Mouse (Mus musculus) embryonic fibroblast, embryonic 13.5 days (primary cell): ENCODE data around the gene Ankrd60. TPM values are rescaled to one million over a fixed set of nuclear protein-coding genes. Genes with fewer than 3 reads are reported as not detected.

ENCODE experiments used
- H3K27ac ChIP-seq: 2 replicates; pipeline ENCODE4 v1.5.1; 2012; ENCODE audit warnings: low read length, control low read depth, inconsistent platforms; ENCODE audit not compliant: insufficient read depth
- H3K4me1 ChIP-seq: 2 replicates; pipeline ENCODE4 v1.6.1; 2011; ENCODE audit warnings: low read length; ENCODE audit not compliant: control insufficient read depth, insufficient read depth
- H3K4me3 ChIP-seq: 2 replicates; pipeline ENCODE4 v1.5.1; 2011; ENCODE audit warnings: mild to moderate bottlenecking, control low read depth, low read length; ENCODE audit not compliant: insufficient read depth
- CTCF ChIP-seq: IDR thresholded peaks from 2 replicates; pipeline ENCODE4 v1.5.1; 2011; ENCODE audit warnings: mild to moderate bottlenecking, control low read depth, low read length, moderate library complexity, borderline replicate concordance; ENCODE audit not compliant: insufficient read depth
- POLR2A ChIP-seq: IDR thresholded peaks from 2 replicates; pipeline ENCODE4 v1.6.1; 2011; ENCODE audit warnings: low read depth, mild to moderate bottlenecking, control low read depth, low read length, moderate library complexity
- polyA plus RNA-seq: library from polyadenylated mRNA; stranded (reverse); fragments of >200 nt; gene quantifications from 2 replicates; pipeline ENCODE4 v1.2.4, GENCODE M21; 2011; ENCODE audit warnings: low read depth; ENCODE audit not compliant: missing spikeins, insufficient read length

Gene Ankrd60
- polyA plus RNA-seq, 1 experiment = not detected

GRCm38 (mm10) chr2:173550681-173551080 lies 27.5 kb downstream of the Ankrd60 start:
- TF ChIP-seq CTCF (no peak), POLR2A (no peak)
- H3K27ac ChIP-seq = no peak overlapping the region
- no peak overlapping the region for H3K4me3 ChIP-seq
- no peaks in the 10 kb centered on the region for H3K4me1 ChIP-seq

GRCm38 (mm10) chr2:173549236-173549635 lies 28.9 kb downstream of the Ankrd60 start:
- H3K4me3 ChIP-seq = no peak overlapping the region
- no peak overlapping the region for H3K27ac ChIP-seq
- no peaks in the 10 kb centered on the region for H3K4me1 ChIP-seq
- no peak for TF ChIP-seq POLR2A

- H3K4me3 ChIP-seq = no peak overlapping the region
- no peaks in the 10 kb centered on the region for H3K4me1 ChIP-seq
- no peak overlapping the region for H3K27ac ChIP-seq
- TF ChIP-seq POLR2A (no peak), CTCF (peak; percentile 87)
These were observed 32.0 kb downstream of the Ankrd60 start for GRCm38 (mm10) chr2:173545992-173546703.

- no peaks in the 10 kb centered on the region for H3K4me1 ChIP-seq
- H3K27ac ChIP-seq = no peak overlapping the region
- H3K4me3 ChIP-seq = no peak overlapping the region
- TF ChIP-seq CTCF (no peak), POLR2A (no peak)
These were observed 35.4 kb downstream of the Ankrd60 start for GRCm38 (mm10) chr2:173542716-173543115.

- H3K4me3 ChIP-seq = no peak overlapping the region
- no peaks in the 10 kb centered on the region for H3K4me1 ChIP-seq
- TF ChIP-seq CTCF (no peak), POLR2A (no peak)
- H3K27ac ChIP-seq = no peak overlapping the region
These were observed 36.4 kb downstream of the Ankrd60 start for GRCm38 (mm10) chr2:173541748-173542147.

- no peak for TF ChIP-seq CTCF
- no peak for TF ChIP-seq POLR2A
- H3K4me1 ChIP-seq = no peaks in the 10 kb centered on the region
- H3K27ac ChIP-seq = no peak overlapping the region
- no peak overlapping the region for H3K4me3 ChIP-seq
These were observed 38.4 kb downstream of the Ankrd60 start for GRCm38 (mm10) chr2:173539781-173540180.

GRCm38 (mm10) chr2:173535886-173536285 lies 42.3 kb downstream of the Ankrd60 start:
- Histone ChIP-seq H3K4me1 (no peaks in the 10 kb centered on the region), H3K27ac (no peak overlapping the region), H3K4me3 (no peak overlapping the region)
- TF ChIP-seq POLR2A (no peak), CTCF (no peak)

- no peak overlapping the region for H3K27ac ChIP-seq
- TF ChIP-seq CTCF = no peak
- TF ChIP-seq POLR2A = no peak
- no peaks in the 10 kb centered on the region for H3K4me1 ChIP-seq
- H3K4me3 ChIP-seq = no peak overlapping the region
These were observed 42.8 kb downstream of the Ankrd60 start for GRCm38 (mm10) chr2:173535390-173535789.

GRCm38 (mm10) chr2:173534581-173534980 lies 43.6 kb downstream of the Ankrd60 start:
- no peak for TF ChIP-seq POLR2A
- TF ChIP-seq CTCF = no peak
- H3K4me1 ChIP-seq = no peaks in the 10 kb centered on the region
- H3K4me3 ChIP-seq = no peak overlapping the region
- no peak overlapping the region for H3K27ac ChIP-seq

GRCm38 (mm10) chr2:173532711-173533462 lies 45.3 kb downstream of the Ankrd60 start:
- TF ChIP-seq CTCF = no peak
- no peak for TF ChIP-seq POLR2A
- no peaks in the 10 kb centered on the region for H3K4me1 ChIP-seq
- no peak overlapping the region for H3K27ac ChIP-seq
- no peak overlapping the region for H3K4me3 ChIP-seq
